In the genomic region with DNA sequence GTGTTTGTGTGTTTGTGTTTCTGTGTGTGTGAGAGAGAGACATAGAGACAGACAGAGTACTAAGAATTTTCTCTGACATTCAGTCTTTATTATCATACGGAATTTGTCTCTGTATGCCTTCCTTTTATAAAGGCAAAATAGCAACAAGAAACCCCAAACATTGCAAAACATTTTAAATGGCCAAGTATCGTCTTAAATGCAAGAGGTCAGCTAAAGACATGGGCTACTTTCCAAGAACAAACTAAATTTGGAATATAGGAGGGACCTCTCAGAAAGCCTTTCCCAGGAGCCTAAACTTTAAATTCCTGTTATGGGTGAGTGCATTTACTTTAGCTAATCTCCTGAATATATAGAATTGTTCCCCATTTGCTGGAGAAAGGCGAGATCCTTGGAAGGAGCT, we compare ENCODE assay signal across 27 mouse cellular contexts. TPM values are rescaled to one million over a fixed set of nuclear protein-coding genes. Genes with fewer than 3 reads are reported as not detected.
A peak's percentile ranks its signal among the peaks of the same experiment; 100 is the strongest.
DNase-seq lines count a peak whose midpoint lies in the region; ATAC-seq and TF ChIP-seq lines count a peak whose summit lies in the region.
"Had no signal": no experiment of that assay in that cellular context is flagged by ENCODE, and none has a peak within 500 bp of the region (broad histone marks: within the 10 kb centered on the region; RNA-seq: fewer than 3 reads in every experiment).

No protein-coding gene starts in this region.

- WGBS in kidney, postnatal 0 days = 47% methylated on average over 3 of the region's 3 CpGs
- 35% methylated on average over 3 of the region's 3 CpGs for WGBS in lung, postnatal 0 days
- WGBS in lung, adult 2 months = 40% methylated on average over 3 of the region's 3 CpGs

- TF ChIP-seq EP300 in lung, postnatal 0 days (IDR thresholded peaks at IDR 0.05) = 0 out of 2 replicates have a peak, but pooled peaks have one; percentile 24

- DNase-seq in gastrocnemius, adult 2 months = no peak
- DNase-seq in gastrocnemius, postnatal 10 days = no peak
- peak; percentile 62 for DNase-seq in kidney, postnatal 0 days (ENCODE audit: low spot score)
- no peak for DNase-seq in kidney, adult 8-10 months
- peak; percentile 89 for DNase-seq in lung, postnatal 0 days (ENCODE audit: low spot score)
- no peak for DNase-seq in lung, adult 2 months
- DNase-seq in ovary, postnatal 36 days (ENCODE audit: low spot score) = no peak
- DNase-seq: adrenal gland, adult 2 months; adrenal gland, postnatal 14 days; cerebellum, adult 11-12 months; cerebellum, adult 8-10 months; cerebellum, postnatal 10 days; cerebellum, postnatal 36 days; embryo, embryonic 11 days; gastrocnemius, postnatal 14 days; heart, postnatal 14 days; heart, postnatal 4 days had no signal

- TF ChIP-seq POLR2A in lung, adult 2 months (IDR thresholded peaks at IDR 0.05; ENCODE audit: borderline replicate concordance, extremely low read depth, low read depth, low read length) = no peak

- no peak for ATAC-seq in kidney, postnatal 0 days (replicated peaks; ENCODE audit: low FRiP score, low read depth)
- peak; percentile 42; the same call in 1 of the 2 replicates for ATAC-seq in lung, postnatal 0 days
- ATAC-seq: forebrain, embryonic 15.5 days; hindbrain, postnatal 0 days; Patski had no signal

- 0 out of 2 replicates have a peak, but pooled peaks cover 7% of the 10 kb centered on the region for H3K4me1 ChIP-seq in kidney, postnatal 0 days (replicated peaks; ENCODE audit: insufficient read depth, low read length)
- H3K4me1 ChIP-seq in lung, postnatal 0 days (ENCODE audit: insufficient read depth, low read depth, low read length) = no peaks in the 10 kb centered on the region
- H3K4me1 ChIP-seq in lung, adult 2 months (ENCODE audit: control insufficient read depth, insufficient read depth, low read length) = no peaks in the 10 kb centered on the region

- no peaks in the 10 kb centered on the region for H3K9me3 ChIP-seq in kidney, postnatal 0 days (replicated peaks; ENCODE audit: low read length)
- H3K9me3 ChIP-seq in lung, postnatal 0 days (ENCODE audit: low read length) = no peaks in the 10 kb centered on the region
- H3K9me3 ChIP-seq: embryonic facial prominence, embryonic 10.5 days; embryonic facial prominence, embryonic 13.5 days; forebrain, embryonic 12.5 days; forebrain, embryonic 15.5 days; heart, embryonic 10.5 days; heart, embryonic 13.5 days had no signal

- TF ChIP-seq CTCF in gastrocnemius, adult 2 months (IDR thresholded peaks at IDR 0.05) = no peak
- TF ChIP-seq CTCF in kidney, postnatal 0 days (IDR thresholded peaks at IDR 0.05; ENCODE audit: low read depth) = no peak
- TF ChIP-seq CTCF in lung, postnatal 0 days (IDR thresholded peaks at IDR 0.05) = no peak
- no peak for TF ChIP-seq CTCF in lung, adult 2 months (IDR thresholded peaks at IDR 0.05; ENCODE audit: insufficient read depth, low read length)

- H3K27ac ChIP-seq in gastrocnemius, adult 2 months = peak overlapping the region; percentile 74
- H3K27ac ChIP-seq in kidney, postnatal 0 days = no peak overlapping the region
- H3K27ac ChIP-seq in lung, postnatal 0 days (ENCODE audit: low read length) = peak overlapping the region; percentile 26; the same call in 1 of the 2 replicates
- H3K27ac ChIP-seq: embryonic facial prominence, embryonic 10.5 days; embryonic facial prominence, embryonic 13.5 days; forebrain, embryonic 12.5 days; forebrain, embryonic 15.5 days; heart, embryonic 10.5 days; heart, embryonic 13.5 days; hindbrain, embryonic 14.5 days; hindbrain, postnatal 0 days had no signal

- H3K9ac ChIP-seq in kidney, postnatal 0 days (ENCODE audit: low read depth, low read length) = no peak overlapping the region
- no peak overlapping the region for H3K9ac ChIP-seq in lung, postnatal 0 days (replicated peaks; ENCODE audit: low read depth)
- H3K9ac ChIP-seq: embryonic facial prominence, embryonic 13.5 days; forebrain, embryonic 12.5 days; forebrain, embryonic 15.5 days; heart, embryonic 13.5 days; hindbrain, embryonic 14.5 days had no signal

- H3K27me3 ChIP-seq in kidney, postnatal 0 days (ENCODE audit: insufficient read depth, low read length) = no peaks in the 10 kb centered on the region
- no peaks in the 10 kb centered on the region for H3K27me3 ChIP-seq in lung, postnatal 0 days (replicated peaks; ENCODE audit: insufficient read depth, low read length)
- H3K27me3 ChIP-seq: forebrain, embryonic 15.5 days; Patski had no signal

- no peak overlapping the region for H3K4me3 ChIP-seq in gastrocnemius, adult 2 months
- no peak overlapping the region for H3K4me3 ChIP-seq in kidney, postnatal 0 days (replicated peaks; ENCODE audit: low read depth, low read length)
- H3K4me3 ChIP-seq in lung, postnatal 0 days (ENCODE audit: low read depth, low read length) = no peak overlapping the region
- H3K4me3 ChIP-seq in lung, adult 2 months (replicated peaks; ENCODE audit: extremely low read depth, low read depth, low read length) = no peak overlapping the region
- H3K4me3 ChIP-seq: embryonic facial prominence, embryonic 10.5 days; embryonic facial prominence, embryonic 13.5 days; erythroblast, embryonic 14.5 days; forebrain, embryonic 12.5 days; forebrain, embryonic 15.5 days; heart, embryonic 10.5 days; heart, embryonic 13.5 days had no signal

- no peak overlapping the region for H3K4me2 ChIP-seq in kidney, postnatal 0 days (ENCODE audit: low read length)
- no peak overlapping the region for H3K4me2 ChIP-seq in lung, postnatal 0 days (replicated peaks; ENCODE audit: low read depth, low read length)
- H3K4me2 ChIP-seq: embryonic facial prominence, embryonic 13.5 days; forebrain, embryonic 12.5 days; forebrain, embryonic 15.5 days; heart, embryonic 13.5 days; hindbrain, embryonic 14.5 days had no signal

- intact Hi-C loops in gastrocnemius, adult 2 months (cut with DNase I) = no loop called here

- no peaks in the 10 kb centered on the region for H3K36me3 ChIP-seq in kidney, postnatal 0 days (ENCODE audit: insufficient read depth, low read length)
- peaks cover 3% of the 10 kb centered on the region; the same call in 1 of the 2 replicates for H3K36me3 ChIP-seq in lung, postnatal 0 days (ENCODE audit: insufficient read depth, low read length)
- H3K36me3 ChIP-seq: embryonic facial prominence, embryonic 13.5 days; forebrain, embryonic 12.5 days; forebrain, embryonic 15.5 days; heart, embryonic 13.5 days had no signal

RNA-seq across cellular contexts. Expression of gene Ccn1, which starts 7.9 kb away (rescaled TPM):
- 10 to 100 TPM; 20.8 to 52.2 TPM for total RNA-seq in gastrocnemius, adult 2 months (2021)
- total RNA-seq in gastrocnemius, postnatal 10 days (2021) = 10 to 100 TPM; 27.6 to 37.1 TPM
- polyA plus RNA-seq in kidney, postnatal 0 days (2015; fragmentation: Nextera tagmentation; extraction: Ambion mirVana) = 74.8 and 86.4 TPM in 2 replicates
- 124 and 131 TPM in 2 replicates for polyA plus RNA-seq in lung, postnatal 0 days (2015; fragmentation: Nextera tagmentation; extraction: Ambion mirVana)
- 79.9 and 102 TPM in 2 replicates for polyA plus RNA-seq in lung, adult 2 months (2012; rRNA removed)

Comparison
In these comparisons a context has a peak if more than half of its experiments do, and no peak if none do; other contexts are left out.
1. DNase-seq: peak in kidney, postnatal 0 days (single experiment) and lung, postnatal 0 days (single experiment); none in gastrocnemius, adult 2 months (single experiment), gastrocnemius, postnatal 10 days (single experiment), kidney, adult 8-10 months (0 of 2), lung, adult 2 months (single experiment) and ovary, postnatal 36 days (single experiment).